Mouse (Mus musculus) adrenal gland, adult 2 months (tissue): ENCODE data around the gene Prr3. TPM values are rescaled to one million over a fixed set of nuclear protein-coding genes. Genes with fewer than 3 reads are reported as not detected.
"Not testable (repeated sequence)": the region's sequence is repeated elsewhere in the genome, so short reads cannot be mapped to it uniquely, and the experiment has no call there.

Experiments
- DNase-seq: peaks from one replicate; pipeline ENCODE4 v3.0.0; 2021
- microRNA-seq, 2 experiments: library from miRNA; unstranded; fragments of <30 nt; microRNA quantifications; one replicate each; pipeline ENCODE4 v1.2.0; 2021
- polyA plus RNA-seq: library from polyadenylated mRNA; depleted of rRNA; stranded (reverse); fragments of >200 nt; gene quantifications from 2 replicates; pipeline ENCODE4 v1.2.3, GENCODE M21; 2012; rRNA removed
- total RNA-seq, 2 experiments: library from RNA; stranded (reverse); gene quantifications; 2 replicates each; pipeline ENCODE4 v1.2.3; 2021

Gene Prr3
- total and polyA plus RNA-seq, 3 experiments, result 19.5 to 20.6 (median 19.8) TPM

- no peak for DNase-seq
These were observed 42.2 kb downstream of the Prr3 start for GRCm38 (mm10) chr17:35937700-35938348.

GRCm38 (mm10) chr17:35935763-35936162 lies 44.3 kb downstream of the Prr3 start:
- not testable (repeated sequence) for DNase-seq

- peak; percentile 1 for DNase-seq
These were observed 47.4 kb downstream of the Prr3 start for GRCm38 (mm10) chr17:35932608-35933007.

GRCm38 (mm10) chr17:35930627-35931026 lies 49.4 kb downstream of the Prr3 start:
- no peak for DNase-seq

GRCm38 (mm10) chr17:35929534-35929933 lies 50.5 kb downstream of the Prr3 start:
- no peak for DNase-seq

GRCm38 (mm10) chr17:35927471-35927870 lies 52.6 kb downstream of the Prr3 start:
- DNase-seq, result no peak

- no peak for DNase-seq
These were observed 56.8 kb downstream of the Prr3 start for GRCm38 (mm10) chr17:35923281-35923680.

- no peak for DNase-seq
These were observed 57.5 kb downstream of the Prr3 start for GRCm38 (mm10) chr17:35922566-35922965.

Small RNA genes lying within 50 kb of the gene (microRNA-seq; reads per million reads assigned to microRNA genes)
- 78.8 to 158 reads per million in 2 experiments for gene Mir877

Other genes starting within 250 kb of the Prr3 start
- gene Ier3, start 158.6 kb downstream of the Prr3 start, total RNA-seq, result 10 to 100 TPM in 1 of 2 experiments, 1 to 10 TPM in 1; 9.6 to 13.8 TPM
- 17.1 and 17.6 TPM in 2 replicates for gene Ier3, start 158.6 kb downstream of the Prr3 start, polyA plus RNA-seq
- 10 to 100 TPM; 59.0 to 74.4 TPM for gene Flot1, start 157.0 kb downstream of the Prr3 start, total RNA-seq
- gene Flot1, start 157.0 kb downstream of the Prr3 start, polyA plus RNA-seq, result 61.0 and 66.2 TPM in 2 replicates
- gene Tubb5, start 141.9 kb downstream of the Prr3 start, total RNA-seq, result 100 to 1,000 TPM; 152 to 198 TPM
- gene Tubb5, start 141.9 kb downstream of the Prr3 start, polyA plus RNA-seq, result 137 and 156 TPM in 2 replicates
- 10 to 100 TPM; 15.4 to 20.8 TPM for gene Mdc1, start 138.7 kb downstream of the Prr3 start, total RNA-seq
- gene Mdc1, start 138.7 kb downstream of the Prr3 start, polyA plus RNA-seq, result 3.6 and 5.9 TPM in 2 replicates
- gene Nrm, start 118.9 kb downstream of the Prr3 start, total RNA-seq, result 1 to 10 TPM; 3.3 to 4.8 TPM
- gene Nrm, start 118.9 kb downstream of the Prr3 start, polyA plus RNA-seq, result 9.3 and 11.7 TPM in 2 replicates
- 10 to 100 TPM; 27.3 to 42.6 TPM for gene Ppp1r18, start 114.6 kb downstream of the Prr3 start, total RNA-seq
- 37.3 and 45.3 TPM in 2 replicates for gene Ppp1r18, start 114.6 kb downstream of the Prr3 start, polyA plus RNA-seq
- 10 to 100 TPM; 40.5 to 46.2 TPM for gene Dhx16, start 100.4 kb downstream of the Prr3 start, total RNA-seq
- 42.6 and 46.1 TPM in 2 replicates for gene Dhx16, start 100.4 kb downstream of the Prr3 start, polyA plus RNA-seq
- gene 2310061I04Rik, start 82.8 kb downstream of the Prr3 start, total RNA-seq, result 10 to 100 TPM; 51.6 to 52.6 TPM
- 112 and 122 TPM in 2 replicates for gene 2310061I04Rik, start 82.8 kb downstream of the Prr3 start, polyA plus RNA-seq
- gene Atat1, start 70.2 kb downstream of the Prr3 start, total RNA-seq, result 10 to 100 TPM; 27.4 to 40.0 TPM
- 128 and 145 TPM in 2 replicates for gene Atat1, start 70.2 kb downstream of the Prr3 start, polyA plus RNA-seq
- gene Mrps18b, start 63.8 kb downstream of the Prr3 start, total RNA-seq, result 100 to 1,000 TPM; 111 to 114 TPM
- gene Mrps18b, start 63.8 kb downstream of the Prr3 start, polyA plus RNA-seq, result 91.6 and 101 TPM in 2 replicates
- gene Ppp1r10, start 63.8 kb downstream of the Prr3 start, total RNA-seq, result 100 to 1,000 TPM in 1 of 2 experiments, 10 to 100 TPM in 1; 64.6 to 140 TPM
- gene Ppp1r10, start 63.8 kb downstream of the Prr3 start, polyA plus RNA-seq, result 24.7 and 32.8 TPM in 2 replicates
- gene Abcf1, start 10.5 kb downstream of the Prr3 start, total RNA-seq, result 10 to 100 TPM; 83.5 to 86.8 TPM
- 66.0 and 78.9 TPM in 2 replicates for gene Abcf1, start 10.5 kb downstream of the Prr3 start, polyA plus RNA-seq
- gene Gnl1, start 385 bp downstream of the Prr3 start, total RNA-seq, result 10 to 100 TPM; 38.1 to 53.1 TPM
- gene Gnl1, start 385 bp downstream of the Prr3 start, polyA plus RNA-seq, result 26.9 and 29.6 TPM in 2 replicates
- gene H2-T24, start 40.3 kb upstream of the Prr3 start, total RNA-seq, result 1 to 10 TPM; 6.6 to 8.2 TPM
- 3.6 and 3.7 TPM in 2 replicates for gene H2-T24, start 40.3 kb upstream of the Prr3 start, polyA plus RNA-seq
- 10 to 100 TPM; 49.7 to 65.2 TPM for gene H2-T23, start 52.6 kb upstream of the Prr3 start, total RNA-seq
- gene H2-T23, start 52.6 kb upstream of the Prr3 start, polyA plus RNA-seq, result 156 and 162 TPM in 2 replicates
- gene H2-T22, start 62.5 kb upstream of the Prr3 start, total RNA-seq, result 10 to 100 TPM; 32.2 to 42.9 TPM
- 34.7 and 38.6 TPM in 2 replicates for gene H2-T22, start 62.5 kb upstream of the Prr3 start, polyA plus RNA-seq
- under 1 TPM in 1 of 2 experiments, not detected in 1; 0.23 TPM for gene Gm6034, start 62.7 kb upstream of the Prr3 start, total RNA-seq
- 0.10 and 0.50 TPM in 2 replicates for gene Gm6034, start 62.7 kb upstream of the Prr3 start, polyA plus RNA-seq
- gene Gm11127, start 78.1 kb upstream of the Prr3 start, total RNA-seq, result 1 to 10 TPM; 4.4 to 8.2 TPM
- not detected in 2 replicates for gene Gm11127, start 78.1 kb upstream of the Prr3 start, polyA plus RNA-seq
- gene Gm19684, start 141.4 kb upstream of the Prr3 start, total RNA-seq, result under 1 TPM in 1 of 2 experiments, not detected in 1; 0.41 TPM
- 0.33 and 0.36 TPM in 2 replicates for gene Gm19684, start 141.4 kb upstream of the Prr3 start, polyA plus RNA-seq
- gene Gm7030, start 149.2 kb upstream of the Prr3 start, total RNA-seq, result not detected
- gene Gm7030, start 149.2 kb upstream of the Prr3 start, polyA plus RNA-seq, result not detected in 2 replicates
- not detected for gene Gm8909, start 188.3 kb upstream of the Prr3 start, total RNA-seq
- gene Gm8909, start 188.3 kb upstream of the Prr3 start, polyA plus RNA-seq, result 0.19 TPM in 1 of 2 replicates, not detected in the other
- gene H2-T3, start 210.1 kb upstream of the Prr3 start, total RNA-seq, result not detected
- gene H2-T3, start 210.1 kb upstream of the Prr3 start, polyA plus RNA-seq, result not detected in 2 replicates